Mouse (Mus musculus) lung, embryonic 16.5 days (tissue): ENCODE measurements at regions not wholly inside any gene's neighbourhood (a gene's known extent, or its start where the extent isn't known, plus 50 kb on each side); places are given as distances from the start of the nearest gene placed in this dataset.
"Not testable (repeated sequence)": the region's sequence is repeated elsewhere in the genome, so short reads cannot be mapped to it uniquely, and the experiment has no call there.

Source experiments
- ATAC-seq: fragments of 200-750 bp; cut with Nextera tagmentation; 2 replicates; pipeline ENCODE4 v1.8.0; 2017; ENCODE audit warnings: low read depth, mild to moderate bottlenecking, moderate library complexity
- H3K27ac ChIP-seq: fragments of 300-500 bp; sonication (generic); 2 replicates; pipeline ENCODE4 v1.5.1; 2014; ENCODE audit warnings: mild to moderate bottlenecking, control low read depth, low read length
- H3K27me3 ChIP-seq: fragments of 300-500 bp; sonication (generic); 2 replicates; pipeline ENCODE4 v1.6.1; 2014; ENCODE audit warnings: low read depth, low read length, mixed read lengths; ENCODE audit not compliant: control insufficient read depth, insufficient read depth
- H3K36me3 ChIP-seq: fragments of 300-500 bp; sonication (generic); 2 replicates; pipeline ENCODE4 v1.6.1; 2014; ENCODE audit warnings: low read length; ENCODE audit not compliant: control insufficient read depth, insufficient read depth
- H3K4me1 ChIP-seq: fragments of 300-500 bp; sonication (generic); replicated peaks from 2 replicates; pipeline ENCODE4 v1.6.1; 2014; ENCODE audit warnings: low read length, mixed read lengths; ENCODE audit not compliant: control insufficient read depth, insufficient read depth
- H3K4me2 ChIP-seq: fragments of 300-500 bp; sonication (generic); 2 replicates; pipeline ENCODE4 v1.6.1; 2014; ENCODE audit warnings: low read depth, low read length, control low read depth
- H3K4me3 ChIP-seq: fragments of 300-500 bp; sonication (generic); 2 replicates; pipeline ENCODE4 v1.5.1; 2014; ENCODE audit warnings: mild to moderate bottlenecking, low read length, control low read depth
- H3K9ac ChIP-seq: fragments of 300-500 bp; sonication (generic); 2 replicates; pipeline ENCODE4 v1.6.1; 2014; ENCODE audit warnings: low read length, control low read depth
- H3K9me3 ChIP-seq: fragments of 300-500 bp; sonication (generic); 2 replicates; pipeline ENCODE4 v1.6.1; 2016; ENCODE audit warnings: low read length; ENCODE audit not compliant: control insufficient read depth
- WGBS: fragments of 180-500 bp; shearing (Covaris S2); extraction: QIAGEN DNeasy Blood & Tissue Kit; methylation state at CpG from one replicate; pipeline ENCODE4 v1.1.7; 2014; 5-methylcytosine and 5-hydroxymethylcytosine counted together

DNA sequence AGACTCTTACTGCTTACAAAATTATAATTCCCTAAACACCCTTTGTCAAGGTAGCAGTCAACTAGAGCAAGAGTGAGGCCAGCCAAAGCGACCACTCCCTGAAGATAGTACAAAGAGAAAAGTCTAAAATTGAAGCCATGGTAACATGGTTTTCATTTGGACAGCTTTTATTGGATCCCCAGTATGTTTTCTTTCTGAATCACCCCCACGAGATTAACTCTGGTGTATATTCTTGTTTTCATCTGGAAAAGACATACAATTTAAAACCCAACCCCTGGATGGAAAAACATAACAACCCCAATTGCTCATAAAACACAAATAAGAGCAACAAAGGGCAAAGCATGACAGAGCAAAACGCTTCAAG lies 1339.0 kb downstream of the Zfp704 start:
- Histone ChIP-seq H3K36me3 (no peaks in the 10 kb centered on the region), H3K4me3 (no peak overlapping the region), H3K9me3 (no peaks in the 10 kb centered on the region), H3K4me1 (no peaks in the 10 kb centered on the region), H3K9ac (no peak overlapping the region), H3K27me3 (no peaks in the 10 kb centered on the region), H3K4me2 (no peak overlapping the region), H3K27ac (no peak overlapping the region)
- 66% methylated on average over 3 of the region's 3 CpGs for WGBS
- no peak for ATAC-seq

GRCm38 (mm10) chr3:8270009-8270934 lies 1339.6 kb downstream of the Zfp704 start:
- H3K9ac ChIP-seq = no peak overlapping the region
- no peaks in the 10 kb centered on the region for H3K9me3 ChIP-seq
- no peak for ATAC-seq
- H3K4me2 ChIP-seq = no peak overlapping the region
- H3K27ac ChIP-seq = no peak overlapping the region
- no peak overlapping the region for H3K4me3 ChIP-seq
- no peaks in the 10 kb centered on the region for H3K27me3 ChIP-seq
- no peaks in the 10 kb centered on the region for H3K36me3 ChIP-seq
- WGBS = 42% methylated on average over 1 of the region's 1 CpGs
- no peaks in the 10 kb centered on the region for H3K4me1 ChIP-seq

DNA sequence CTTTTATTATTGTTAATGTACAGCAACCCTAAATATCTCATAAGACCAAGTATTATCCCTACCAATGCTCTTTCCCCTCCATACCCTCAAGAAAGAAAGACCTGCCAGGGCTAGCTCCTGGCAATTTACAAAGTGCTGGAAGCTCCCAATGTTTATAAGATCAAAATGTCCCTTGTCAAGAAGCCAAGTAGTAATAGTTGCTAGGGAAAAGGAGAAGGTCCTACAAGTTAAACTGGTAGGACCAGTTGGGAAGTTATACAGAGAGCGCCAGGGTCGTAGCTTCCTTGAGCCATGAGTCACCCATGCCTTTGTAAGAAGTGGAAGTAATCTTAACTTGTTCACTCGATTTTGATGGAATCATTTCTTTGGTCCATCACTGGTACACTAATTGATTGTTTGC lies 1344.1 kb downstream of the Zfp704 start:
- no peak overlapping the region for H3K4me3 ChIP-seq
- no peaks in the 10 kb centered on the region for H3K9me3 ChIP-seq
- no peaks in the 10 kb centered on the region for H3K4me1 ChIP-seq
- WGBS = 56% methylated on average over 3 of the region's 3 CpGs
- H3K27me3 ChIP-seq = no peaks in the 10 kb centered on the region
- H3K36me3 ChIP-seq = no peaks in the 10 kb centered on the region
- no peak for ATAC-seq
- H3K9ac ChIP-seq = no peak overlapping the region
- H3K4me2 ChIP-seq = no peak overlapping the region
- no peak overlapping the region for H3K27ac ChIP-seq

DNA sequence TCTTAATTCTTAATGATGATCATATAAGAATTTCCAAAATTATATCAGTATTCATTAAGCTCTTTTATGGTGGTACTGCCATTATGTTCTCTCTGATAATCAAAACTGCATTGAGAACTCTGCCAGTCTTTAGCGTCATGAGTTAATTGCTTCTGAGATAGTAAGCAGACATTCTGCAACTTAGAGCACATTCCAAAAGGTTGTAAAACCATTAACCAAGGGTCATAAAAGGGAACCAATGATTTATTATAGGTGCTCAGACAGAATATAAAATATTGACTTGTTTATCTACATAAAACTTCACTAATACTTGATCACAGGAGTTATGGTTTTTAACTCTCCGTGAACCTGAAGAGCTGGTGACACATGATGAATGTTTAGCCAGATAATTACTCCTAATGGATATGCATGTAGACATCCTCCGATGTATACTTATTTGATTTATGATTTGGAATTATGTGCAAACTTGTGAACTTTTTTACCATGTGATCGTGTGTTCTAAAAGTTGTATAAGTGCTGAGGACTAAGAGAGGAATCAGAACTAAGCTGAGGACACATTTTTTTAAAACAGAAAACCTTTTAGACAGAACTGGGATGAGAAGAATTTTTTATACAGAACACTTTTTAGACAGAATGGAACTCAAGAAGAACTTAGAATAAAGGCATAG lies 1345.4 kb downstream of the Zfp704 start:
- H3K9me3 ChIP-seq = no peaks in the 10 kb centered on the region
- WGBS = 53% methylated on average over 4 of the region's 4 CpGs
- H3K9ac ChIP-seq = no peak overlapping the region
- H3K4me1 ChIP-seq = no peaks in the 10 kb centered on the region
- no peaks in the 10 kb centered on the region for H3K27me3 ChIP-seq
- H3K4me3 ChIP-seq = no peak overlapping the region
- H3K27ac ChIP-seq = no peak overlapping the region
- H3K4me2 ChIP-seq = no peak overlapping the region
- no peaks in the 10 kb centered on the region for H3K36me3 ChIP-seq
- no peak for ATAC-seq

- no peaks in the 10 kb centered on the region for H3K27me3 ChIP-seq
- H3K27ac ChIP-seq = no peak overlapping the region
- no peaks in the 10 kb centered on the region for H3K9me3 ChIP-seq
- H3K9ac ChIP-seq = no peak overlapping the region
- no peaks in the 10 kb centered on the region for H3K4me1 ChIP-seq
- no peak for ATAC-seq
- no peaks in the 10 kb centered on the region for H3K36me3 ChIP-seq
- H3K4me3 ChIP-seq = no peak overlapping the region
- no peak overlapping the region for H3K4me2 ChIP-seq
Observed at GRCm38 (mm10) chr3:8257293-8257692, 1352.6 kb downstream of the Zfp704 start.

GRCm38 (mm10) chr3:8252311-8252710 lies 1357.6 kb downstream of the Zfp704 start:
- Histone ChIP-seq H3K27me3 (no peaks in the 10 kb centered on the region), H3K4me3 (no peak overlapping the region), H3K4me1 (no peaks in the 10 kb centered on the region), H3K9ac (no peak overlapping the region), H3K36me3 (no peaks in the 10 kb centered on the region), H3K4me2 (no peak overlapping the region), H3K9me3 (no peaks in the 10 kb centered on the region), H3K27ac (no peak overlapping the region)
- no peak for ATAC-seq
- 69% methylated on average over 2 of the region's 2 CpGs for WGBS

- WGBS = 72% methylated on average over 1 of the region's 1 CpGs
- H3K9me3 ChIP-seq = no peaks in the 10 kb centered on the region
- no peaks in the 10 kb centered on the region for H3K27me3 ChIP-seq
- H3K27ac ChIP-seq = no peak overlapping the region
- no peaks in the 10 kb centered on the region for H3K4me1 ChIP-seq
- no peak overlapping the region for H3K4me3 ChIP-seq
- H3K4me2 ChIP-seq = no peak overlapping the region
- H3K9ac ChIP-seq = no peak overlapping the region
- no peaks in the 10 kb centered on the region for H3K36me3 ChIP-seq
- ATAC-seq = no peak
Observed at GRCm38 (mm10) chr3:8248911-8249310, 1361.0 kb downstream of the Zfp704 start.

DNA sequence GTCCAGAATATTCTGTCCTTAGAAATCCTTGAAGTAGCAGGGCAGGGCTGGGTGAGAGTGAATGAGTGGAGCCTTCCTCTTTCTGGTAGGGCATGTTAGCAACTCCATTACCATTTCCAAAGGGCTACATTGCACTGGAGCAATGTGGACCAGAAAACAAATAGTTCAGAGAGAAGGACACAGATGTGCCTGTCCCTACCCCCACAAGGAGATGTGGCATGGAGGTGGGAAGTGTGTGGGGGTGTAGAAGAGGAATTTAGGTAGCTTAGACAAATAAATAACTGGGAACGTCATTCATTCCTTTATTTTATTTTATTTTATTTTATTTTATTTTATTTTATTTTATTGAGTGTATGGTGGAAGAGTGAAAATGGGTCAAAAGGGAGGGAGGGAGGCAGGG lies 1364.1 kb downstream of the Zfp704 start:
- not testable (repeated sequence) for H3K9me3 ChIP-seq, H3K27me3 ChIP-seq, H3K9ac ChIP-seq, H3K27ac ChIP-seq, ATAC-seq, H3K4me2 ChIP-seq, H3K4me1 ChIP-seq, H3K4me3 ChIP-seq, H3K36me3 ChIP-seq
- WGBS = 24% methylated on average over 1 of the region's 1 CpGs

DNA sequence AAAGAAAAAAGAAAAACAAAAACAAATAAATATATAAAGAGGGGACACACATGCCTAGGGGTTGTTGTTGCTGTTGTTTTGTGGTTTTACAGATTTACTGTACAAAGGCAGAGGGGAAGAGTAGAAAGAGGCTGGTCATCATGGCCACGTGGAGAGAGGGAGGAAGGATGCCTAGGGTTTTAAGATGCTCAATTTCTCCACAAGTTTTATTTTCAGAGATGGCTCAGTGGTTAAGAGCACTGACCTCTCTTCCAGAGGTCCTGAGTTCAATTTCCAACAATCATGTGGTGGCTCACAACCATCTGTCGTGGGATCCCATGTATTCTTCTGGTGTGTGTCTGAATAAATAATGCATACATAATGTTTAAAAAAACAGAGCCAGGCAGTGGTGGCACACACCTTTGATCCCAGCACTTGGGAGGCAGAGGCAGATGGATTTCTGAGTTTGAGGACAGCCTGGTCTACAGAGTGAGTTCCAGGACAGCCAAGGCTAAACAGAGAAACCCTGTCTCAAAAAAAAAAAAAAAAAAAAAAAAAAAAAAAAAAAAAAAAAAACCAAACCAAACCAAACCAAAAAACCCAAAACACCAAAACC lies 1364.6 kb downstream of the Zfp704 start:
- 57% methylated on average over 2 of the region's 2 CpGs for WGBS
- not testable (repeated sequence) for H3K27ac ChIP-seq, ATAC-seq

More for the DNA sequence above, 1364.6 kb downstream of the Zfp704 start:
- not testable (repeated sequence) for H3K9ac ChIP-seq, H3K27me3 ChIP-seq, H3K36me3 ChIP-seq, H3K4me3 ChIP-seq, H3K4me2 ChIP-seq, H3K9me3 ChIP-seq, H3K4me1 ChIP-seq
